Mouse (Mus musculus) splenic B cell, adult 2 months (primary cell): Measurements from ENCODE around the gene Nbeal2.

ENCODE experiments used
- DNase-seq: peaks from one replicate; pipeline ENCODE4 v3.0.0-alpha.2; 2011; ENCODE audit warnings: low read depth, low spot score
- H3K27me3 ChIP-seq: 2 replicates; pipeline ENCODE4 v1.6.1; 2012; ENCODE audit warnings: mild to moderate bottlenecking, low read length, moderate library complexity, mixed read lengths; ENCODE audit not compliant: control insufficient read depth, poor library complexity, insufficient read depth, severe bottlenecking
- H3K36me3 ChIP-seq: 2 replicates; pipeline ENCODE4 v1.6.1; 2012; ENCODE audit warnings: mild to moderate bottlenecking, low read length, moderate library complexity, mixed read lengths; ENCODE audit not compliant: control insufficient read depth, poor library complexity, insufficient read depth, severe bottlenecking

Nbeal2 gene

GRCm38 (mm10) chr9:110622621-110623219 lies 31.2 kb downstream of the Nbeal2 start:
- H3K36me3 ChIP-seq, result no peaks in the 10 kb centered on the region; the same call in none of the 2 replicates
- no peak for DNase-seq
- no peaks in the 10 kb centered on the region for H3K27me3 ChIP-seq

GRCm38 (mm10) chr9:110620685-110621084 lies 33.3 kb downstream of the Nbeal2 start:
- DNase-seq, result no peak
- Histone ChIP-seq H3K27me3 (no peaks in the 10 kb centered on the region), H3K36me3 (no peaks in the 10 kb centered on the region; the same call in none of the 2 replicates)

- peak; percentile 36 for DNase-seq
- Histone ChIP-seq H3K36me3 (no peaks in the 10 kb centered on the region; the same call in none of the 2 replicates), H3K27me3 (no peaks in the 10 kb centered on the region)
These were observed 33.8 kb downstream of the Nbeal2 start for GRCm38 (mm10) chr9:110620180-110620579.

GRCm38 (mm10) chr9:110617081-110617480 lies 36.9 kb downstream of the Nbeal2 start:
- no peaks in the 10 kb centered on the region for H3K27me3 ChIP-seq
- peaks cover 7% of the 10 kb centered on the region for H3K36me3 ChIP-seq

GRCm38 (mm10) chr9:110611471-110611870 lies 42.5 kb downstream of the Nbeal2 start:
- Histone ChIP-seq H3K27me3 (no peaks in the 10 kb centered on the region), H3K36me3 (peaks cover 11% of the 10 kb centered on the region)
- no peak for DNase-seq

More at GRCm38 (mm10) chr9:110617081-110617480, 36.9 kb downstream of the Nbeal2 start:
- DNase-seq, result no peak

- no peak for DNase-seq
- Histone ChIP-seq H3K36me3 (peaks cover 12% of the 10 kb centered on the region), H3K27me3 (no peaks in the 10 kb centered on the region)
These were observed 70.4 kb downstream of the Nbeal2 start for GRCm38 (mm10) chr9:110583521-110583920.

GRCm38 (mm10) chr9:110582161-110582560 lies 71.8 kb downstream of the Nbeal2 start:
- no peaks in the 10 kb centered on the region for H3K27me3 ChIP-seq
- no peak for DNase-seq
- H3K36me3 ChIP-seq, result peaks cover 14% of the 10 kb centered on the region
